Mouse (Mus musculus): ENCODE results near the gene Kirrel3. TPM values are rescaled to one million over a fixed set of nuclear protein-coding genes. Genes with fewer than 3 reads are reported as not detected.
A peak's percentile ranks its signal among the peaks of the same experiment; 100 is the strongest.

Kirrel3 gene
- total and polyA plus RNA-seq, 2 experiments from 2014 or later = 0.29 to 0.42 TPM

DNA sequence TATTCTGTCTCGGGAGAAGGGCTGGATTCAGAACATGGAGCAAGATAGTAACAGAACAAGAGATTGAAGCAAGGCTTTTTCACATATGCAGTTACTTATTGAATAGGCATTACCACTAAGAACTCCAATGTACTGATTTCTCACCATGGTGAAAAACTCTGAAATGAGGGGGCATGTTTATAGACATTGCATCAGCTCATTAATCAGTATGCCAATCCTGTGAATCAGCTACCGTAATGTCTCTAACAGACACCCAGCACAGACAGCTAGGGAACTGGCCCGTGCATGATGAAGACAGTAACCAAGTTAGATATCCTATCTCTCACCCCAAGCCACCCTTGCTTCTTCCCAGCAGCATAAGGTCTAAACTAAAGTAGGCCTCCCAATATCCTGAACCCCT lies 492.5 kb downstream of the Kirrel3 start:
- Histone ChIP-seq H3K4me2 (ENCODE audit: low read depth, low read length) (no peak overlapping the region), H3K4me1 (ENCODE audit: control insufficient read depth, insufficient read depth) (no peaks in the 10 kb centered on the region), H3K36me3 (replicated peaks; ENCODE audit: control insufficient read depth, insufficient read depth, low read length) (no peaks in the 10 kb centered on the region), H3K4me3 (ENCODE audit: low read depth, low read length) (no peak overlapping the region), H3K9me3 (replicated peaks; ENCODE audit: control insufficient read depth, low read length) (no peaks in the 10 kb centered on the region), H3K9ac (replicated peaks; ENCODE audit: low read depth, low read length) (no peak overlapping the region), H3K27me3 (ENCODE audit: control insufficient read depth, insufficient read depth, low read length) (no peaks in the 10 kb centered on the region), H3K27ac (ENCODE audit: low read depth) (no peak overlapping the region)
- 70% methylated on average over 3 of the region's 3 CpGs for WGBS
- DNase-seq (ENCODE audit: low spot score) (no peak), ATAC-seq (ENCODE audit: insufficient read depth, low read depth) (no peak)
- no peak for TF ChIP-seq CTCF (IDR thresholded peaks at IDR 0.05; ENCODE audit: low read depth)
- TF ChIP-seq EP300 (IDR thresholded peaks at IDR 0.05; ENCODE audit: low read depth) = no peak

DNA sequence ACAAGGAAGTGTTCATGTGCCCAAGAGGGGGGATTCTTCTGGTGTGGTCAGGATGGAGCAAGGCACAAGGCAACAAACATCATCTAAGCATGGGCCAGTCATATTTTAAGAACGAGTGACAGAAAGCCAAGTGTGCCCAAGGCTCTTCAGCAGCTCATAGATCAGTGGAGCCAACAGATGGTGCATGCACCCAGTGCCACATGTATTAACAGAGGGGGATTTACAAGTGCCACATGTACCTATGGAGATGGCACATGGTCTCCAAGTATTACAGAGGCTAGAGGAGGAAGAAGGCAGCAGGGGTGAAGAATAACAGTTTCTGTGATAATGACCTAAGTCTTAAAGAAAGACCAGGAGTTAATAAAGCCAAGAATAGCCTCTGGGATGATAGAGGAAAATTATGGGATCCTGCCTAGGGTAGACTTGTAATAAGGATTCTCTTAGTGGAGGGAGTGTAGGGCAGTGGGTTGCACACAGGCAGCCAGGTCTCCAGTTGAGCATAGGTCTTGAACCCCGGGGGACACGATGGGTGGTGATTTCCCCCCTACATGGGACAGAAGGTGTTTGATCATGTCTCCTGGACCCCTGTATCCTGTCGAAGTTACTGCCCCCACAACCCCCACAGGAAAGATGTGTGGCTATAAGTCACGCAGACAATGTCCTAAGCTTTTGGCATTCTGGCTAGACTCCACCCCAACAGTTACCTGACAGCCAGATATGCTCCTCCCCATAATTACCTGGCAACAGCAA lies 495.0 kb downstream of the Kirrel3 start:
- no peak overlapping the region for H3K27ac ChIP-seq (ENCODE audit: low read depth)
- TF ChIP-seq CTCF (IDR thresholded peaks at IDR 0.05; ENCODE audit: low read depth) (no peak), EP300 (IDR thresholded peaks at IDR 0.05; ENCODE audit: low read depth) (no peak)
- 82% methylated on average over 5 of the region's 5 CpGs for WGBS
- ATAC-seq (ENCODE audit: insufficient read depth, low read depth) = no peak
- no peak overlapping the region for H3K4me2 ChIP-seq (ENCODE audit: low read depth, low read length)
- H3K4me3 ChIP-seq (ENCODE audit: low read depth, low read length) = no peak overlapping the region
- H3K9me3 ChIP-seq (replicated peaks; ENCODE audit: control insufficient read depth, low read length) = no peaks in the 10 kb centered on the region
- H3K4me1 ChIP-seq (ENCODE audit: control insufficient read depth, insufficient read depth) = no peaks in the 10 kb centered on the region
- no peak for DNase-seq (ENCODE audit: low spot score)
- no peaks in the 10 kb centered on the region for H3K27me3 ChIP-seq (ENCODE audit: control insufficient read depth, insufficient read depth, low read length)
- no peaks in the 10 kb centered on the region for H3K36me3 ChIP-seq (replicated peaks; ENCODE audit: control insufficient read depth, insufficient read depth, low read length)
- no peak overlapping the region for H3K9ac ChIP-seq (replicated peaks; ENCODE audit: low read depth, low read length)

DNA sequence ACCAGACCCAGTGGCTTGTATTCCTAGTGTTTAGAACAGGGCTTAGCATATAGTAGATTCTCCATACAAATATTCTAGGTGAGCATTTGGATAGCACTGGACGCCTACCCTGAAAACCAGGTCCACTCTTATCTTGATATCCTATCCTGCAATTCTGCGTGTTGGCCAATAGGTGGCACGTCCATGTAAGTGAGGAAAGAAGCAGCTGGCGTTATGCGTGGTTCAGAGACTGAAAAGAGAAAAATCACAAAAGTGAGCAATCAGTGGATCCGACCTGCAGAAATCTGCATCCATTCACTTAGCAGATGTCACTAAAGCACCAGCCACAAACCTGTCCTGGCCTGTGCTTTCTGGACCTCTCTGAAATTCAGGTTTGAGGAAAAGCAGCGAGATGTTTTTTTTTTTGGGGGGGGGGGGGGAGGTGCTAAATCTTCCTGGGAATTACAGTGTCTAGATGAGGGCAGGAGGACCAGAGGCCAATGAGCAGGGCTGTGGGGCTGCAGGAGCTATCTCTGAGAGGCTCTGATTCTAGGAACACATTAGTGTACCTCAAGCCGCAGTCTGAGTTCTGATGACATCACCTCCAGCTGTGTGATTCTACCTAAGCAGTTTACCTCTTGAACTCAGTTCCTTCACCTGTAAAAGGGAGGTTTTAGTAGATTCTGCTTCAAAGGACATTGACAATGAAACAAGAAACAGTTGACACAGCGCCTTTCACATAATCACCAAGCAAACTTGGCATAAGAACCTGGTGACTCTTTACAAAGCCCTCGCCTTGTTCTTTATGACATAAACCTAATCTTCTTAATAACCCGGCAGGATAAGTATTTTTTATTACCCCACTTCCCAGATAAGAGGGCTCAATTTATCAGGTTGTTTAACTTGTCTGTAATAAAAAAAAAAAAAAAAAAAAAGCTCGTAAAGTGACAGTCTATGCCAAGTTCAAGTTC lies 498.1 kb downstream of the Kirrel3 start:
- Histone ChIP-seq H3K36me3 (replicated peaks; ENCODE audit: control insufficient read depth, insufficient read depth, low read length) (no peaks in the 10 kb centered on the region), H3K27me3 (ENCODE audit: control insufficient read depth, insufficient read depth, low read length) (no peaks in the 10 kb centered on the region), H3K4me3 (ENCODE audit: low read depth, low read length) (no peak overlapping the region), H3K27ac (ENCODE audit: low read depth) (no peak overlapping the region), H3K4me2 (ENCODE audit: low read depth, low read length) (peak overlapping the region; percentile 39; the same call in 1 of the 2 replicates), H3K4me1 (ENCODE audit: control insufficient read depth, insufficient read depth) (no peaks in the 10 kb centered on the region), H3K9ac (replicated peaks; ENCODE audit: low read depth, low read length) (no peak overlapping the region), H3K9me3 (replicated peaks; ENCODE audit: control insufficient read depth, low read length) (no peaks in the 10 kb centered on the region)
- DNase-seq (ENCODE audit: low spot score) (peak; percentile 67), ATAC-seq (ENCODE audit: insufficient read depth, low read depth) (no peak)
- WGBS = 35% methylated on average over 12 of the region's 12 CpGs
- peak; percentile 92 for TF ChIP-seq CTCF (IDR thresholded peaks at IDR 0.05; ENCODE audit: low read depth)
- TF ChIP-seq EP300 (IDR thresholded peaks at IDR 0.05; ENCODE audit: low read depth) = no peak

DNA sequence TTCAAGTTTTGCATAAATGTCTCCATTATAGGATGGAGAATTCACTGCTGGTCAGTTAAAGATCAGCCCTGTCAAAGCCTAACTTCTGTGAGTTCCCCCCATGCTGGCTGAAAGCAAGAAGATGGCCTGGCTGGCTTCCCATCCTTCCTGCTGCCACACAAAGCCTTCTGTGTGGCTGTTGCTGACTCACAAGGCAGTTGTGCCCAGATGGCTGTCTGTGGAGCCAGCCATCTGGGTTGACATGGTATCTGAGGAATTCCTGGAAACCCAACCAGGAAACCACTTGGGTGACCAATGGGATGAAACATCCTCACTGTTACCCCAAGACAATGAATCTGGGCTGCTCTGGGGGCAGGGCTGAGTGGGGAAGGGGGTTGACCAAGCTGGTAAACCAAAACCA lies 500.5 kb downstream of the Kirrel3 start:
- ATAC-seq (ENCODE audit: insufficient read depth, low read depth) (no peak), DNase-seq (ENCODE audit: low spot score) (no peak)
- H3K27me3 ChIP-seq (ENCODE audit: control insufficient read depth, insufficient read depth, low read length) = no peaks in the 10 kb centered on the region
- H3K4me3 ChIP-seq (ENCODE audit: low read depth, low read length) = no peak overlapping the region
- H3K36me3 ChIP-seq (replicated peaks; ENCODE audit: control insufficient read depth, insufficient read depth, low read length) = no peaks in the 10 kb centered on the region
- H3K9me3 ChIP-seq (replicated peaks; ENCODE audit: control insufficient read depth, low read length) = no peaks in the 10 kb centered on the region
- no peaks in the 10 kb centered on the region for H3K4me1 ChIP-seq (ENCODE audit: control insufficient read depth, insufficient read depth)
- H3K9ac ChIP-seq (replicated peaks; ENCODE audit: low read depth, low read length) = no peak overlapping the region
- no peak overlapping the region for H3K4me2 ChIP-seq (ENCODE audit: low read depth, low read length)
- H3K27ac ChIP-seq (ENCODE audit: low read depth) = no peak overlapping the region
- TF ChIP-seq CTCF (IDR thresholded peaks at IDR 0.05; ENCODE audit: low read depth) = no peak

DNA sequence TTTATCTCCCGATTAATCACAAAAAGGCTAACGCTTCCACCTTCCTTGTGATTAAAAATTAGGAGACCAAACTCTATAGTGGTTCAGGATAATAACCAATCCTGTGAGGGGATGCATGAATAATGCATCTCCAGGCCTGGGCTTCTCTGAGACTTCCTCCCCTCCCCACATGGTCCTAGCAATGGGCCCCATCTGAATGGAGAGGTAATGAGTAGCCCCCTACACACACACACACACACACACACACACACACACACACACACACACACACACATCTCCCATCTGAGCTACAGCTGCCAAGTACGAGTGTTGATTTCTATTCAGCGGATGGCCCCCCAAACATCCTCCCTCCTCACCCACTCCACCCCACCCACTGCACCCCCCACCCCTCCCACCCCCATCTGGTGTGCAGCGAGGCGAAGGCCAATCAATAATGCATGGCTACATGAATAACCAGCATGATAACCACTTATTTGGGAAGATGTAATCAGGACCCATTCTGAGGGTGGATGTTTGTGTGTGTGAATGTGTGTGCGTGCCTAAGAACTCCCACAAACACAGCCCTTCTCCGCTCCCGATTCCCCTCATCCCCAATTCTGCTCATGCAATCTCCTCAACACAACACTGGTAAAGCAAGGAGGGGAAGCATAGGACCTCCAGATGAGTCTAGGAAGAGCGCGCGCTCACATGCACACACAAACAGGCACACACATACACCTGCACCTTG lies 501.9 kb downstream of the Kirrel3 start:
- Histone ChIP-seq H3K4me3 (ENCODE audit: low read depth, low read length) (no peak overlapping the region), H3K4me1 (ENCODE audit: control insufficient read depth, insufficient read depth) (no peaks in the 10 kb centered on the region; the same call in 1 of the 2 replicates), H3K27ac (ENCODE audit: low read depth) (no peak overlapping the region), H3K9ac (replicated peaks; ENCODE audit: low read depth, low read length) (no peak overlapping the region), H3K9me3 (replicated peaks; ENCODE audit: control insufficient read depth, low read length) (no peaks in the 10 kb centered on the region), H3K4me2 (ENCODE audit: low read depth, low read length) (no peak overlapping the region), H3K27me3 (ENCODE audit: control insufficient read depth, insufficient read depth, low read length) (no peaks in the 10 kb centered on the region), H3K36me3 (replicated peaks; ENCODE audit: control insufficient read depth, insufficient read depth, low read length) (no peaks in the 10 kb centered on the region)
- TF ChIP-seq CTCF (IDR thresholded peaks at IDR 0.05; ENCODE audit: low read depth) (no peak), EP300 (IDR thresholded peaks at IDR 0.05; ENCODE audit: low read depth) (no peak)
- WGBS = 88% methylated on average over 12 of the region's 12 CpGs
- ATAC-seq (ENCODE audit: insufficient read depth, low read depth) (no peak), DNase-seq (ENCODE audit: low spot score) (no peak)
